Mouse (Mus musculus) gastrocnemius, postnatal 4 days (tissue): Measurements from ENCODE around the gene Olfr1415. TPM values are rescaled to one million over a fixed set of nuclear protein-coding genes. Genes with fewer than 3 reads are reported as not detected.

Source experiments
- microRNA-seq: library from miRNA; unstranded; fragments of <30 nt; microRNA quantifications from one replicate; pipeline ENCODE4 v1.2.0, GENCODE M21; 2021
- total RNA-seq, 2 experiments: library from RNA; stranded (reverse); gene quantifications; 2 replicates each; pipeline ENCODE4 v1.2.3; 2021

Olfr1415 gene
- total RNA-seq, 2 experiments from 2014 or later, result not detected

Small RNA genes lying within 50 kb of the gene (microRNA-seq; reads per million reads assigned to microRNA genes)
- 2.8 reads per million, percentile 6 among the genes with 10 or more reads in this experiment for gene Mir6900

Other genes with a start within 250 kb of the Olfr1415 start
- 100 to 1,000 TPM; 338 to 372 TPM for gene Ndufa10, start 22.2 kb downstream of the Olfr1415 start, total RNA-seq
- gene Olfr1416, start 11.0 kb downstream of the Olfr1415 start, total RNA-seq, result not detected
- not detected for gene Olfr1414, start 22.6 kb upstream of the Olfr1415 start, total RNA-seq
- not detected for gene Olfr1413, start 75.2 kb upstream of the Olfr1415 start, total RNA-seq
- gene Olfr1412, start 89.7 kb upstream of the Olfr1415 start, total RNA-seq, result not detected
- gene Olfr1411, start 98.3 kb upstream of the Olfr1415 start, total RNA-seq, result not detected
- gene Olfr1410, start 109.7 kb upstream of the Olfr1415 start, total RNA-seq, result not detected
- gene Olfr12, start 121.7 kb upstream of the Olfr1415 start, total RNA-seq, result not detected
- 100 to 1,000 TPM; 241 to 255 TPM for gene Cops9, start 145.9 kb upstream of the Olfr1415 start, total RNA-seq
- gene Otos, start 152.7 kb upstream of the Olfr1415 start, total RNA-seq, result under 1 TPM in 1 of 2 experiments, not detected in 1; 0.57 TPM